Mouse (Mus musculus) ES-Bruce4 (cell line): Measurements from ENCODE around the gene Hacd1. TPM values are rescaled to one million over a fixed set of nuclear protein-coding genes. Genes with fewer than 3 reads are reported as not detected.
A peak's percentile ranks its signal among the peaks of the same experiment; 100 is the strongest.

ENCODE experiments used
- H3K27ac ChIP-seq: 2 replicates; pipeline ENCODE4 v1.5.1; 2012; ENCODE audit warnings: low read length, inconsistent platforms; ENCODE audit not compliant: insufficient read depth
- H3K27me3 ChIP-seq: 2 replicates; pipeline ENCODE4 v1.6.1; 2012; ENCODE audit warnings: mild to moderate bottlenecking, low read length, inconsistent platforms; ENCODE audit not compliant: control insufficient read depth, poor library complexity, insufficient read depth, severe bottlenecking
- H3K36me3 ChIP-seq: 2 replicates; pipeline ENCODE4 v1.6.1; 2012; ENCODE audit warnings: inconsistent platforms, mild to moderate bottlenecking, low read length, moderate library complexity; ENCODE audit not compliant: control insufficient read depth, poor library complexity, insufficient read depth, severe bottlenecking
- H3K4me1 ChIP-seq: one replicate; pipeline ENCODE4 v1.8.1; 2011; ENCODE audit warnings: low read length; ENCODE audit not compliant: control insufficient read depth, insufficient read depth
- H3K4me3 ChIP-seq: 2 replicates; pipeline ENCODE4 v1.5.1; 2011; ENCODE audit warnings: low read depth, mild to moderate bottlenecking, low read length
- H3K9ac ChIP-seq: 2 replicates; pipeline ENCODE4 v1.6.1; 2012; ENCODE audit warnings: low read depth, mild to moderate bottlenecking, inconsistent platforms; ENCODE audit not compliant: poor library complexity, severe bottlenecking
- H3K9me3 ChIP-seq: replicated peaks from 2 replicates; pipeline ENCODE4 v1.6.1; 2012; ENCODE audit warnings: mild to moderate bottlenecking, low read length, inconsistent platforms; ENCODE audit not compliant: control insufficient read depth, poor library complexity, insufficient read depth, severe bottlenecking
- CTCF ChIP-seq: IDR thresholded peaks from one replicate; pipeline ENCODE4 v1.8.1; 2011; ENCODE audit warnings: low read depth, low read length
- EP300 ChIP-seq: IDR thresholded peaks from 2 replicates; pipeline ENCODE4 v1.6.1; 2011; ENCODE audit warnings: low read depth, low read length; ENCODE audit not compliant: insufficient read depth
- POLR2A ChIP-seq: IDR thresholded peaks from one replicate; pipeline ENCODE4 v1.8.1; 2011; ENCODE audit warnings: low read length; ENCODE audit not compliant: insufficient read depth
- polyA plus RNA-seq: library from polyadenylated mRNA; stranded (reverse); fragments of >200 nt; gene quantifications from 2 replicates; pipeline ENCODE4 v1.2.4, GENCODE M21; 2011; ENCODE audit warnings: low read depth; ENCODE audit not compliant: missing spikeins, insufficient read depth, insufficient read length

Hacd1 gene
- polyA plus RNA-seq, 1 experiment: 11.2 TPM

GRCm38 (mm10) chr2:14073362-14074220 lies 17.7 kb upstream of the Hacd1 start, which contains the start of gene Stam:
TSS of gene Stam (plus strand) at chr2:14074098.
- no peaks in the 10 kb centered on the region for H3K4me1 ChIP-seq

GRCm38 (mm10) chr2:14073008-14073361 lies 17.1 kb upstream of the Hacd1 start:
- Histone ChIP-seq H3K9me3 (no peaks in the 10 kb centered on the region), H3K27me3 (no peaks in the 10 kb centered on the region), H3K9ac (peak overlapping the region; percentile 92), H3K27ac (peak overlapping the region; percentile 91), H3K4me1 (no peaks in the 10 kb centered on the region), H3K36me3 (no peaks in the 10 kb centered on the region), H3K4me3 (peak overlapping the region; percentile 97)
- TF ChIP-seq EP300 (no peak), POLR2A (no peak), CTCF (no peak)

More at GRCm38 (mm10) chr2:14073362-14074220, 17.7 kb upstream of the Hacd1 start, which contains the start of gene Stam:
- Histone ChIP-seq H3K9me3 (no peaks in the 10 kb centered on the region), H3K27ac (peak within 1 kb of the TSS; percentile 91), H3K27me3 (no peaks in the 10 kb centered on the region), H3K9ac (peak within 1 kb of the TSS; percentile 92), H3K36me3 (no peaks in the 10 kb centered on the region), H3K4me3 (peak within 1 kb of the TSS; percentile 97)
- no peak for TF ChIP-seq CTCF
- TF ChIP-seq EP300: no peak
- peak; percentile 57 for TF ChIP-seq POLR2A

- Histone ChIP-seq H3K4me1 (no peaks in the 10 kb centered on the region), H3K4me3 (no peak overlapping the region), H3K9ac (no peak overlapping the region), H3K36me3 (no peaks in the 10 kb centered on the region), H3K9me3 (no peaks in the 10 kb centered on the region), H3K27ac (no peak overlapping the region), H3K27me3 (no peaks in the 10 kb centered on the region)
- no peak for TF ChIP-seq CTCF
- no peak for TF ChIP-seq EP300
- no peak for TF ChIP-seq POLR2A
Measured at GRCm38 (mm10) chr2:14070466-14070865, 14.5 kb upstream of the Hacd1 start.

GRCm38 (mm10) chr2:14069027-14069426 lies 13.1 kb upstream of the Hacd1 start:
- H3K4me1 ChIP-seq: no peaks in the 10 kb centered on the region
- no peaks in the 10 kb centered on the region for H3K27me3 ChIP-seq
- H3K36me3 ChIP-seq: no peaks in the 10 kb centered on the region
- no peaks in the 10 kb centered on the region for H3K9me3 ChIP-seq
- H3K4me3 ChIP-seq: no peak overlapping the region
- TF ChIP-seq POLR2A: no peak
- TF ChIP-seq EP300: no peak
- no peak for TF ChIP-seq CTCF
- no peak overlapping the region for H3K27ac ChIP-seq
- no peak overlapping the region for H3K9ac ChIP-seq

GRCm38 (mm10) chr2:14065704-14066650 lies 10.0 kb upstream of the Hacd1 start:
- Histone ChIP-seq H3K9me3 (no peaks in the 10 kb centered on the region), H3K9ac (no peak overlapping the region), H3K4me3 (no peak overlapping the region), H3K4me1 (no peaks in the 10 kb centered on the region), H3K27ac (no peak overlapping the region), H3K27me3 (no peaks in the 10 kb centered on the region; the same call in 1 of the 2 replicates), H3K36me3 (no peaks in the 10 kb centered on the region)
- TF ChIP-seq CTCF (no peak), POLR2A (no peak), EP300 (no peak)

GRCm38 (mm10) chr2:14055168-14055565 lies 768 bp downstream of the Hacd1 start:
- Histone ChIP-seq H3K9me3 (no peaks in the 10 kb centered on the region), H3K4me1 (no peaks in the 10 kb centered on the region)

More at GRCm38 (mm10) chr2:14055168-14055565, 768 bp downstream of the Hacd1 start:
- no peaks in the 10 kb centered on the region for H3K36me3 ChIP-seq
- H3K4me3 ChIP-seq: peak overlapping the region; percentile 96
- H3K27me3 ChIP-seq: no peaks in the 10 kb centered on the region; the same call in 1 of the 2 replicates
- H3K9ac ChIP-seq: peak overlapping the region; percentile 84
- no peak overlapping the region for H3K27ac ChIP-seq
- no peak for TF ChIP-seq CTCF
- TF ChIP-seq POLR2A: no peak
- no peak for TF ChIP-seq EP300
